Mouse (Mus musculus) testis, adult 2 months (tissue): ENCODE data around the gene Il10rb. TPM values are rescaled to one million over a fixed set of nuclear protein-coding genes. Genes with fewer than 3 reads are reported as not detected.

Experiments
- H3K27ac ChIP-seq: fragments of 200-500 bp; 2 replicates; pipeline ENCODE4 v1.5.1; 2012; ENCODE audit warnings: low read depth, low read length; ENCODE audit not compliant: control insufficient read depth, insufficient read depth
- H3K27me3 ChIP-seq: fragments of 200-500 bp; 2 replicates; pipeline ENCODE4 v1.6.1; 2012; ENCODE audit warnings: mild to moderate bottlenecking, low read length, moderate library complexity; ENCODE audit not compliant: control insufficient read depth, insufficient read depth
- H3K36me3 ChIP-seq: fragments of 200-500 bp; 2 replicates; pipeline ENCODE4 v1.6.1; 2012; ENCODE audit warnings: mild to moderate bottlenecking, low read length; ENCODE audit not compliant: control insufficient read depth, insufficient read depth
- H3K4me1 ChIP-seq: fragments of 200-500 bp; 2 replicates; pipeline ENCODE4 v1.6.1; 2012; ENCODE audit warnings: low read length; ENCODE audit not compliant: control insufficient read depth, insufficient read depth
- H3K4me3 ChIP-seq: fragments of 200-500 bp; 2 replicates; pipeline ENCODE4 v1.5.1; 2012; ENCODE audit warnings: low read depth, mild to moderate bottlenecking, low read length, moderate library complexity, mixed read lengths; ENCODE audit not compliant: control insufficient read depth
- CTCF ChIP-seq: fragments of 200-500 bp; IDR thresholded peaks from 2 replicates; pipeline ENCODE4 v1.5.1; 2012; ENCODE audit warnings: low read depth, mild to moderate bottlenecking, inconsistent platforms, low read length, moderate library complexity; ENCODE audit not compliant: control insufficient read depth, insufficient read depth, insufficient replicate concordance
- POLR2A ChIP-seq: fragments of 200-500 bp; IDR thresholded peaks from 2 replicates; pipeline ENCODE4 v1.6.1; 2012; ENCODE audit warnings: low read depth, mild to moderate bottlenecking, inconsistent platforms, low read length, moderate library complexity; ENCODE audit not compliant: control insufficient read depth
- polyA plus RNA-seq: library from polyadenylated mRNA; depleted of rRNA; stranded (reverse); fragments of >200 nt; gene quantifications from 2 replicates; pipeline ENCODE4 v1.2.3, GENCODE M21; 2012

Il10rb gene
- polyA plus RNA-seq, 1 experiment: 7.2 TPM

GRCm38 (mm10) chr16:91384221-91384620 is 21.7 kb upstream of the Il10rb start:
- no peak overlapping the region for H3K4me3 ChIP-seq
- no peaks in the 10 kb centered on the region for H3K27me3 ChIP-seq
- no peaks in the 10 kb centered on the region for H3K36me3 ChIP-seq
- TF ChIP-seq CTCF: no peak
- TF ChIP-seq POLR2A: no peak
- H3K4me1 ChIP-seq: no peaks in the 10 kb centered on the region
- H3K27ac ChIP-seq: no peak overlapping the region

GRCm38 (mm10) chr16:91385621-91386020 is 20.3 kb upstream of the Il10rb start:
- Histone ChIP-seq H3K27ac (no peak overlapping the region; the same call in 1 of the 2 replicates), H3K4me1 (no peaks in the 10 kb centered on the region), H3K27me3 (no peaks in the 10 kb centered on the region), H3K4me3 (no peak overlapping the region), H3K36me3 (no peaks in the 10 kb centered on the region)
- TF ChIP-seq CTCF: no peak
- no peak for TF ChIP-seq POLR2A

DNA sequence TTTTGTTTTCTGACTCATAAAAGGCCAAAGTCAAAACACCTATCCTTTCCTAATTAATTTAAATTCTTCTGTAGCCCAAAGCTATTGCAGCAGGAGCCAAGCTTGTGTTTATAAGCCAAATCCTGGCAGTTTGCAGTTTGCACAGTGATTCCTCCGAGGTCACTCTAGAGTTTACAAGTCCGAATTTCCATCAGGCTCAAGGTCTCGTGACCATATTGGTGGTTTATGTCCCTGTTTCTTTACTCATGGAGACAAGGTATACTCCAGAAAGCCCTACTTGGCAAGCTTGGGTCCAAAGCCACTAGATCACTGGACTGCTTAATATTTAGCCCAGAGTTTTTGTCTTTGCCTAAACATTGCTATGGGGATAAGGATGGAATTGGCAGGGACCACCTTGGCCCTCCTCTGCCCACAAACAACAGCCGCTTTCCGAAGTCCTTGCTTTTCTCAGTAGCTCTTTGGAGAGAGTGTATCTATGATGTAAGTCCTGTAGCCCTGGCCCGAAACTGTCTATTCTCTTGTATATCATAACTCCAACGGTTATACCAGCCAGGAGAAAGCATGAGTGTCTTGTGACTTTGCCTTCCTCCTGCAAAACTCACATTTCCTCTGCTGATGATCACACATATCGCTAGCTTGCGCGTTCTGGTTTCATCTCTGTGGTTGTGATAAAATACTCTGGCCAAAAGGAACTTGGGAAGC is 19.4 kb upstream of the Il10rb start:
- TF ChIP-seq POLR2A (no peak), CTCF (no peak)
- Histone ChIP-seq H3K27me3 (no peaks in the 10 kb centered on the region), H3K4me3 (no peak overlapping the region), H3K4me1 (no peaks in the 10 kb centered on the region), H3K27ac (no peak overlapping the region), H3K36me3 (no peaks in the 10 kb centered on the region)

- H3K27ac ChIP-seq: no peak overlapping the region
- no peaks in the 10 kb centered on the region for H3K36me3 ChIP-seq
- H3K4me1 ChIP-seq: no peaks in the 10 kb centered on the region
- no peak overlapping the region for H3K4me3 ChIP-seq
- TF ChIP-seq POLR2A: no peak
- no peak for TF ChIP-seq CTCF
- no peaks in the 10 kb centered on the region for H3K27me3 ChIP-seq
Measured at GRCm38 (mm10) chr16:91387121-91387486, 18.9 kb upstream of the Il10rb start.

DNA sequence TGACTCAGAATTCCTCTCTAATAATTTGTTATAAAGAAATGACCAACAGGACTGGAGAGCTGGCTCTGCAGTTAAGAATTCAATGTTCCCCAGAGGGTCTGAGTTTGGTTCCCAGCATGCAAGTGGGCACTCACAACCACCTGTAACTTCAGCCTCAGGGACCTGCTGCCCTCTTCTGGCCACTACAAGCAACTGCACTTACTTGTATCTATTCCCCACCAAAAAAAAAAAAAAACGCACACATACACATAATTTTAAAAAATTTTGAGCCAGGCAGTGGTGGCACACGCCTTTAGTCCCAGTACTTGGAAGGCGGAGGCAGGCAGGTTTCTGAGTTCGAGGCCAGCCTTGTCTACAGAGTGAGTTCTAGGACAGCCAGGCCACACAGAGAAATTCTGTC is 15.9 kb upstream of the Il10rb start:
- H3K4me1 ChIP-seq: no peaks in the 10 kb centered on the region
- H3K27me3 ChIP-seq: no peaks in the 10 kb centered on the region
- H3K36me3 ChIP-seq: no peaks in the 10 kb centered on the region
- no peak overlapping the region for H3K27ac ChIP-seq
- TF ChIP-seq POLR2A: no peak
- peak; percentile 66; the same call in 1 of the 2 replicates for TF ChIP-seq CTCF
- no peak overlapping the region for H3K4me3 ChIP-seq

DNA sequence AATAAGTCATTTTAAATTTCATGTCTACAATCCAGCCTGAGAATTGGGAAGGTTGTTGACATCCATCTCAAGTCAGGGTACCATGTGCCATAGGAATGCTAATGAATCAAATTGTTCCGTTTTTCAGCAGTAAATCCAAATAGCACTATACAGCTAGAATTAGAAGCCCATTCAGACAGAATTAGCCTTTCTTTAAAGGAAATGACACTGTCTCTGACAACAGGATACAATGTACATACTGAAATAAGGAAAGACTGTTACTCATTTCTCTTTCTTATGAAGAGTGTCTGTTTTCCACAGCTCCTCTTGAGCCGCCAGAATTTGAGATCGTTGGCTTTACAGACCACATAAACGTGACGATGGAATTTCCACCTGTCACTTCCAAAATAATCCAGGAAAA is 14.5 kb upstream of the Il10rb start, which contains the start of gene Gm21970:
TSS of gene Gm21970 (plus strand) at position 301 of the 400 bp plus-strand sequence.
- H3K27me3 ChIP-seq: no peaks in the 10 kb centered on the region
- no peak within 1 kb of the TSS for H3K4me3 ChIP-seq
- no peaks in the 10 kb centered on the region for H3K36me3 ChIP-seq
- no peak within 1 kb of the TSS for H3K27ac ChIP-seq
- H3K4me1 ChIP-seq: no peaks in the 10 kb centered on the region
- TF ChIP-seq CTCF: no peak
- TF ChIP-seq POLR2A: no peak

DNA sequence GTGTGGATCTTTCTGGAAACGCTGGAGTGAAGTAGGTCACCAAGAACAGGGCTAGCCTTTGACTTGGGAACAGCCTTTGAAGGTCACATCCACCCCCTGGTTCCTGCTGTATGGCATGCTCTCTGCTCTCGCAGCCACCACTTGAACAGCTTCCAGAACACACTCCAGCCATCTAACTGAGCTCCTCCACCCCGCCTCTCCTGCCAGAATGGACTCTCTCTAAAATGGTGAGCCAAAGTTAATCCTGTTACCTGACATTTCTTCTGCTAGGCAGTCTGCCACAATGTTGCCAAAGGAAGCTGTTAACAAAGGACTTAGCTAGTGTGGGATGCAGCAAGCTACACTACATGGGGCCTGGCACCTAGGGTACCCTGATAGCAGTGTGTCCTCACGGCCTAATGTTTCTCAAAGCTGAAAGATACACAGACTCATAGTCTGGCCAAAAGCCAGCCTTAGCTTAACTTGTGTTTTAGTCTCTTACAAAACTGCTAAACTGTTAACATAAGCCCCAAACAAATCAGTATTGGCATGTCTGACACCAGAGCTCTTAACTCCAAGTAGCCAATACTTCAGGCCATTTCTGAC is 11.0 kb upstream of the Il10rb start:
- Histone ChIP-seq H3K4me3 (no peak overlapping the region), H3K27ac (no peak overlapping the region; the same call in 1 of the 2 replicates), H3K4me1 (peaks cover 2% of the 10 kb centered on the region; the same call in 1 of the 2 replicates), H3K27me3 (no peaks in the 10 kb centered on the region), H3K36me3 (no peaks in the 10 kb centered on the region)
- TF ChIP-seq POLR2A (no peak), CTCF (no peak)
